Mouse (Mus musculus): ENCODE results near the gene Klrg2.
"Not testable (repeated sequence)": the region's sequence is repeated elsewhere in the genome, so short reads cannot be mapped to it uniquely, and the experiment has no call there.

The Klrg2 gene

DNA sequence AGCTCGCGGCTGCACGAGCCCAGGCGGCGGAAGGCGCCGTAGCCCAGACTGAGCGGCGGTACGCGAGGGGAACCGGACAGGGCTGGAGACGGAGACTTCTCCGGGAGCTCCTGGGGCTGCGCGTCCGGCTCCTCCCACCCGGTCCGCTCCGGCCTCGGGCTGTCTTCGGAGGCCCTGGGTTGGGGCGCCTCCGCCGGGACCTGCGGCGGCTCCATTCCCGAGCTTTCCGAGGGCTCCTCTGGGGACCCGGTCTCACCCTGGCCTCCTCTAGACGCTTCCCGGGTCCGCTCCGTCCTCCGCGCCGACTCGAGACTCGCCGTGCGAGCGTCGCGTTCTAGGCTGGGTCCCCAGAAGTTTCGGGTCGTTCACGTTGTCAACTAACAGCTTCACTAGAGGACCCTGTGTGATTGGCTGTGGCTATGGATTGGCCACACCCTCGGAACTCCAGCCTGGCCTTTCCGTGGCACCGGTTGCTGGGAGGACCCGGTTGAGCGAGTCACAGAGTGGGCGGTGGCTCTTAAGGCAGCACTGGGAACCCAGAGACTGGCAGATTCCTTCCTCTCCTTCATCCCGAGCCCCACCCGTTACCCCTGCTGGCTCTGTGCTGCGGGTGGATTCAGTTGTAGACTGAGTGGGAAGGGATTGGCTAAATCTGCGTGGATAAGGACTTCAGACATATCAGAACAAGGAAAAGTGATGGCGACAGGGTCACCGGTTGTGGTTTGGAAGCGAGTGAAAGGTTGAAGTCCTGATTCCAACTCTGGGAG, at the start of gene Klrg2:
Klrg2 (minus strand) TSS at position 391 of the 767 bp plus-strand sequence.
- DNase-seq (ENCODE audit: low spot score) = no peak

DNA sequence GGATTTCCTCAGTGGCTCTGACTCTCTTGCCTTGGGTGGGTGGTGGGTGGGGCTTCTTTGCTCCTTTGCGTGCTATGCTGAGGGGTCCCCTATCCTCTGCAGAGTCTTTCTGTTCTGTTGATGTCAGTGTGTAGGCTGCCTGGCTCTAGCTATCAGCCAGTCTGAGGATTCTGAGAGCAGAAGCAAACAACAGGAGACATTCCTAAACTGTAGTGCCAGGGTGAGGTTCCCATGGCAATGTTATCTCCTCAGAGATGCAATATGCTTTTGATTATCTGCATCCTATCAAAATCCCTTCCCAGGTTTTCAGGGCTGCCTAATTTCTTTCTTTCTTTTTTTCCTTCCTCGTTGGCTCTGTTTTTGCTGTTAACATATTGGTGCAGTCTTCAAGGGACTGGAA, 45.5 kb upstream of the Klrg2 start:
- DNase-seq (ENCODE audit: low spot score) = no peak

DNA sequence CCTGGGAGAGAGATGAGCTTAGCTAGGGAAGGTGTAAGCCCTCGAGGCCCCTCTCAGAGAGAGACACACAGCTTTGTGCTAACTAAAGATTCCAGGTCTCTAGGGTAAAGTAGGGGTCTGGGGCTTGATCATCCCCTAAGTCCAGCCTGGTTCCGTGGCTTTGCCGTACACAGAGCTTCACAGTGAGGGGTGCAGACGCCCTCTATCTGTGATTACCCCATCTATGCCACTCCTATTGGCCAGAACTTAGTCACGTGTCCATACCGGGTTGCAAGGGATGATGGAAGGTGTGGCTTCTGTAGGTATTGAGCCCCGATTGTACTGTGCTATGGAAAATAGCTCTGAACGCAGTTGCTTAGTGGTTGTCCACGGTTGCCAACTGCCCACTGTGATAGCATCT, 40.6 kb upstream of the Klrg2 start:
- DNase-seq (ENCODE audit: low spot score) = no peak

DNA sequence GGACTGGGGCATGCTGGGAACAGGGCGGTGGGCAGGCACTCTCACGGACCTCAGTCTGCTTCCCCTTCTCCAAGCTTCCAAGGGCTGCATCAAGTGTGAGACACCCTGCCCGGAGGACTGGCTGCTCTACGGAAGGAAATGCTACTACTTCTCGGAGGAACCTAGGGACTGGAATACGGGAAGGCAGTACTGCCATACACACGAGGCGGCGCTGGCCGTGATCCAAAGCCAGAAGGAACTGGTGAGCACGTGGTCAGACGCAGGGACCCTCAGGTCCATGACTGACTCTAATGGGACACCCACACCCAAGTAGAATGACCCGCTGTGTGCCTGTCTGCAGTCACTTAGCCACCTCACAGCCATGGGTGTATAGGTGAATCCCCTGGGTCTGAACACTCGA, 39.7 kb upstream of the Klrg2 start:
- DNase-seq (ENCODE audit: low spot score) = no peak

DNA sequence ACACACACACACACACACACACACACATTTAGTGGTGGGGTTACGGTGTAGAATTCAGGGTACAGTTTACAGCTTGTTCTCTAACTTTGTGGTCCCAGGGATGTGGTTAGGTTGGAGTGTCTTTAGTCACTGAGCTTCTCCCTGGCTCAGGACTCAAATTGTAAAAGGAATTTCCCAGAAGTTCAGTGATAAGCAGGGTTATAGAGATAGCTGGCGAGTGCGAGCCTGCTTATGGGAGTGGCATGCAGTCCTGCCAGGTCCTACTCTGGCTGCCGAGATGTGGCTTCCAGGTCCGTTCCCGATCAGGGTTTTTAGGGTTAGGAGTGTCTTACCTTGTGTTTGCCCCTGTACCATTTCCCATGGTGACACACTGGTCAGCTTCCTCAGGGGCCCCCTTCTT, 39.2 kb upstream of the Klrg2 start:
- DNase-seq (ENCODE audit: low spot score) = no peak

DNA sequence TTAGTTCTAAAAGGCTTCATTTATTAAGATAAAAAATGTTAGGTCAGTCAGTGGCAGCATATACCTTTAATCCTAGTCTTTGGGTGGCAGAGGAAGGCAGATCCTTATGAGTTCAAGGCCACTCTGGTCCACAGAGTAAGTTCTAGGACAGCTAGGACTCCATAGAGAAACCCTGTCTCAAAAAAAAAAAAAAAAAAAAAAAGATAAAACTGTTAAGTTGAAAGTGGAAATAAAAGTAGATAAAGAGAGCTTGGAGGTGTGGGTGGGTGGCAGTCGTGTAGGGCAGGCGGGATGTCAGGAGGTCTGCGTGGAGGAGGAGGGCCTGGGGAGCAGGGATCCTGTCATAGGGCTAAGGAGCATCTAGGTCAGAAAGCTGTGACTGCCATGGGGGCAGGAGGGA, 35.0 kb upstream of the Klrg2 start:
- no peak for DNase-seq (ENCODE audit: low spot score)

DNA sequence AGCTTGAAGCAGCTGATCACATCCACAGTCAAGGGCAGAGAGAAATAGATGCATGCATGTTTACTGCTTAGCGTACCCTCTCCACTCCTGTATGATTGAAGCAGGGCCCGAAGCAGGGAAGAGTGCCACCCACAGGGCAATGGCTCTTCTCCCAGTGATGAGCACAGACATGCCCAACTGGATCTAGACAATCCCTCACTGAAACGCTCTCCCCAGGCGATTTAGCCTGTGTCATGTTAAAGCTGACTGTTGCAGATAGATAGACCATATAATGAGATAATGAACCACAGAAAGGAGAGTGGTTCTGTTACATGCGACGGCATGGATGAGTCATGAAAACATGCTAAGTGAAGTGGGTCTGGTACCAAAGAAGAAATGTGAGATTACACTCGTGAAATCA, 34.2 kb upstream of the Klrg2 start:
- DNase-seq (ENCODE audit: low spot score) = no peak

DNA sequence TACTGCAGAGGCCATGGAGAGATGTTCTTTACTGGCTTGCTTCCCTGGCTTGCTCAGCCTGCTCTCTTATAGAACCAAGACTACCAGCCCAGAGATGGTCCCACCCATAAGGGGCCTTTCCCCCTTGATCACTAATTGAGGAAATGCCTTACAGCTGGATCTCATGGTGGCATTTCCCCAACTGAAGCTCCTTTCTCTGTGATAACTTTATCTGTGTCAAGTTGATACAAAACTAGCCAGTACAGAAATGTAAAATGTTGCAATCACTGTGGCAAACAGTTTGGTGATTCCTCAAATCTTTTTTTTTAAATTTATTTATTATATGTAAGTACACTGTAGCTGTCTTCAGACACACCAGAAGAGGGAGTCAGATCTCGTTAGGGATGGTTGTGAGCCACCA, 33.4 kb upstream of the Klrg2 start:
- DNase-seq (ENCODE audit: low spot score) = not testable (repeated sequence)

DNA sequence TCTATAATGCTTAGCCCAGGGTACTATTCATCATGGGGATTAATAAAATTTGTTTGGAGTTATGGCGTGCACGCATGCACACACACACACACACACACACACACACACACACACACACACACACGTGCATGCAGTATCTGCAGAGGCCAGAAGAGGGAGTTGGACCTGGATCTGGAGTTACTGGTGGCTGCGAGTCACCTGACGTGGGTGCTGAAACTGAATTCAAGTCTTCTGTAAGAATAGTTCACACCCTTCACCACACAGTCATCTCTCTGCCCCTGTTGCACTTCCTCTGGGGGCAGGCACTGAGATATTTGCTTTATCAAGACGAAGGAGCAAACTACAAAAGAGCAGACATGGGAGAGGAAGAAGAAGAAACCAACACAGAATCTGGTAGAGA, 32.5 kb upstream of the Klrg2 start:
- no peak for DNase-seq (ENCODE audit: low spot score)

DNA sequence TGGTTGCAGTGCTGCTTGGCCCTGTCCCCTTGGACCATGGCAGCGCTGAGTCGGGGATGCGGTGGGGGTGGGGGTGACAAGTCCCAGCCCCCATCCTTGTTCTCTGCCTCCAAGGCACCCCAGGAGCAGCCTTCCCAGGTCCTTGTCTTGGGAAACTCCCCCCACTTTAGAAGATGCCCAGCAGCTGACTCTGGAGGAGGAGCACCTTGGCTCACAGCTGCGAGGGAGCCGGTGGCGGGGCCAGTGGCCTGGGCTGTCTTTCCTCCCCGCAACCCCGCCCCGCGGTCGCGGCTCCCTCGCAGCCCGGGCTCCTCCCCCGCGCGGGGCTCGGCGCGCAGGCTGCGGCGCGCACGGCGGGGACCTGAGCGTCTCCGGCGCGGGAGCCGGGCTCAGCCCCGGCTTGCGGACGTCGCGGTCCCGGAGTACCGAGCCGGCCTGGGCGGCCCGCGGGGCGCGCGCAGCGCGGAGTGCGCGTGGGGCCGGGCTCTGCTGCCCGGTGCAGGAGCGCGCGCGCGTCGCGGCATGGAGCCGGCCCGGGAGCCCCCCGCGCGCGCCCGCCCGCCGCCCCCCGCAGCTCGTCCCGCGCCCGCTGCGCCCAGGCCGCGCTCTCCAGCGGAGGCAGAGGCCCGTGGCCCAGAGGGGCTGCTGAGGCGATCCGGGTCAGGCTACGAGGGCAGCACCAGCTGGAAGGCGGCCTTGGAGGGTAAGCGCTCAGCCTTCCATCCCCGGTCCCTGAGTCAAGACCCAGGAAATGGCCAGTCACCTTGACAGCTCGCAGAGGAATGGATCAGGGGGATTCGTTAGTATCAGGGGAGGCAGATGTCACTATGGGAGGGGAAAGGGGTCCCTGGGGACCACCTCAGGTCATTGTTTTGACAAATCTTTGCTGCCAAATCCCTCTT, 25.9 kb upstream of the Klrg2 start, which contains the start of gene Clec2l:
Clec2l (plus strand) TSS at position 356 of the 902 bp plus-strand sequence.
- DNase-seq (ENCODE audit: low spot score) = peak; percentile 48

DNA sequence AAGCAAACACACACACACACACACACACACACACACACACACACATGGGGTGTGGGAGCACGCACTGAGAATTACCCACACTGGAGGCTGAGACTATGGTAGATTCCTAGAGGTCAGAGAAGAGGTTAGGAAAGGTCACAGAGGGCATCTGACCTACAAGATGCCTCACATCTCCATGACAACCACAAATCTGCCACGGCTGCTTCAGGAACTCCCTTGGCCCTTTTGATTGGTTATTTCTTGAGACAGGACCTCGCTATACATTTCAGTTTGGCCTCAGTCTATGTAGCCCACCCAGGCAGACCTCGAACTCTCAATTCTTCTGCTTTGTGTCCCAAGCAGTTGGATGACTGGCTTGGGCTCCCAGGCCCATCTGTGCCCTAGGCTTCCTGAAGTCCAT, 24.6 kb upstream of the Klrg2 start:
- DNase-seq (ENCODE audit: low spot score) = no peak

DNA sequence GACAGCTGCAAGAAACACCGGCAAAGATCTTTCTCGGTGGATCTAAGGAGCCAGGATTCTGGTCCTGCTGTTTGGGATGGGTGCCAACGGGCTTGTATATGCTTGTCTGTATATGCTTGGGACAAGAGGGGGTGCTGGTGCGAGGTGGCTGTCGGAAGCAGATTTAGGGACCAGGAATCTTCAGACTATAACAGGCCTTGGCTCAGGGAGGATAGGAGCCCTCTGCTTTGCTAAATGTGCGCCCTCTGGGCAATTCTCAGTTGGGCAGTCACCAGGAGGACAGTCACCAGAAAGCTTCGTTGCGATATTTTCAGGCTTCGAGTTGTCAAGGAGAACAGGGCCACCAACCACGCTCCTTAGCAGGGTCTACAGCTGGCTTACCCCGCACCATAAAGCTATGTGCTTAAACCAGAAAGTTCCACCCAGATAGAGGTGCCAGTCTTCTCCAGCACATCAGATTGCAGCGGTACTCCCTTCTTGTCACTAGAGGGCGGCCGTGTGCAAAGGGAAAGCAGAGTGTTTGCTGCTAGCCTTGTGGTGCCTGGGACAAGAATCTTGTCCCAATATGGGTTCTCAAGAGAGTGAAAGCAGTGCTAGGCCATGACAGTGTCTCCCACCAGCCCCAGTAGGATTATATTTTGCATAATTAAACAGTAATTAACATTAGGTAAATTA, 13.4 kb upstream of the Klrg2 start:
- peak; percentile 81 for DNase-seq (ENCODE audit: low spot score)

DNA sequence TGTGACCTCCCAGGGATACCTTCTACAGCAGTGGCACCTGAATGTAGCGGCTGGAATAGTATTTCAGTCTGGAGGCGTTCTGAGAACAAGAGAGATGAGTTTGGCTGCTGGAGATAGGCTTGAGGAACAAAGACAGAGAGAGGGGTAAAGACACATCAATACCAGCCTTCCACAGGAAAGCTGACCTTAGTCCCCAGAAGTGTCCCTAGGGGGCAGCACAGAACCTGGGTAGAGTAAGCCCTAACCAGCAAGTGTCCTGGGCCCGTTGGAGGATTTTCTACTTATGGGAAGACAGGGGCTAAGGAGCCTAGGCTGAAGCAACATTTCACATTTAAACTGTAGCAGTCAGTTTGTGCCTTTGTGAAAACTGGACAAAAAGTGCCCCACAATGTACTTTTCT, 12.5 kb upstream of the Klrg2 start:
- no peak for DNase-seq (ENCODE audit: low spot score)

DNA sequence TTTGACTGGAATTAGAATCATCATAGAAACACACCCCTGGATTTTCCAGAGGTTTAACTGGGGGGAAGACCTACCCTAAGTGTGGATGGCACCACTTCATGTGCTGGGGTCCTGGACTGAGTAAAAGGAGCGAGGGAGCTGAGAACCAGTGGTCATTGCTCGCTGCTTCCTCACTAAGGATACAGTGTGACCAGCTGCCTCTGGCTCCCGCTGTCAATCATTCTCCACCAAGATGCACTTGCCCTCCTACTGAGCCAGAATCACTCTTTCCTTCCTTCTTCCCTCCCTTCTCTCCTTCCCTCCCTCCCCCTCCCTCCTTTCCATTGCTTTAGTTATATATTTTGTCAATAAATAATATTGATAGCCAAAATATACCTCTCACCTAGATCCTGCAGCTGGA, 6.0 kb upstream of the Klrg2 start:
- DNase-seq (ENCODE audit: low spot score) = no peak

DNA sequence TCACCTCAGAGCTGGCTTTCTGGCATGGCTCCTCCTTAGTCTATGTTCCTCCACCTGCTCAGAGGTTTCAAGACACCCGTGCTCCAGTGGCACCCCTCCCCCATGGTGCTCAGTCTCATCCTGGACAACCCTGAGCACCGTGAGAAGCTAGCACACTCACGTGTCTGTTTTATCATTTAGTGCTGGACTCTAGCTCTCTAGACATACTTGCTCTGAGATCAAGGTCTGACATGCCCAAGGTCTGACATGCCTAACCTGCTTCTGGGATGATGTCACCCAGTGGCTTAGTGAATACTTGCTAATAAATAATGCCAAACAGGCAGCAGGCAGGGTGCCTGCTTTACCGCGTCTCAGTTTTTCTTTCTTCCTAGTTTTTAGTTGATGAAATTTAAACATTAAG, 5.6 kb upstream of the Klrg2 start:
- no peak for DNase-seq (ENCODE audit: low spot score)

DNA sequence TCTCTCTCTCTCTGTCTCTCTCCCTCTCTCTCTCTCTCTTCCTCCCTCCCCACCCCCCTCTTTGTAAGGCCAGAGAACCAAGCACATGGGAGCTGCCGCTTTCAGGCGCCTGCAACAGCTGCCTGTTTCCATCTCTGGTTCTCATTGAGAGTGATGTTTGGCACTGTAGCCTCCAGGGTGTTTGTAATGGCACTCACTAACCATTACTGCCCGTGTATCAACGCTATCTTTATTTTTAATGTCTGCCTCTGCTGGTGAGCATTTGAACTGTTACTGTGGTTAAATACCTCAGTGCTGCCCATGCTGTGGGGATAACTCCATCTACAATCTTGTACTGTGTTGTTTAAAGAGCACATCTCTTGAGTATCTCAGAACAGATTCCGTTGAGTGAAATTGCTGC, 4.6 kb upstream of the Klrg2 start:
- DNase-seq (ENCODE audit: low spot score) = no peak

DNA sequence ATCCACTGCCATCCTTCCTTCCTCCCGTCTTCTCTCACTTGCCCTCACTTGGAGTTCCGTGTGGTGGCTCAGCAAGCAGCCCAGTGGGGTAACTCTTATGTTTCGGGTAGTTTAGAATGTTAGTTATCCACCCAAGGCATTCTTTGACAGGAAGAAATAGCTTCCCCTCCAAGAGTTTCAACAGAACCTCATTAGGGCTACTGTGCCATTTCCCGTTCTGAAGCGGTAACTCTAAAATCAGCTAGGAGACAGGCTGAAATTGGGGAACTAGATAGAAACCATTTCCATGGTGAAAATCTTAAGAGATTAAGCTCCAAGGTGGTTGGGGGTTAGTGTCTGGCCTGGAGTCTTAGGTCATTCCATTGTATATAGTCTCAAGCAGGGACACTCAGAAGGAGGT, 4.2 kb upstream of the Klrg2 start:
- no peak for DNase-seq (ENCODE audit: low spot score)

DNA sequence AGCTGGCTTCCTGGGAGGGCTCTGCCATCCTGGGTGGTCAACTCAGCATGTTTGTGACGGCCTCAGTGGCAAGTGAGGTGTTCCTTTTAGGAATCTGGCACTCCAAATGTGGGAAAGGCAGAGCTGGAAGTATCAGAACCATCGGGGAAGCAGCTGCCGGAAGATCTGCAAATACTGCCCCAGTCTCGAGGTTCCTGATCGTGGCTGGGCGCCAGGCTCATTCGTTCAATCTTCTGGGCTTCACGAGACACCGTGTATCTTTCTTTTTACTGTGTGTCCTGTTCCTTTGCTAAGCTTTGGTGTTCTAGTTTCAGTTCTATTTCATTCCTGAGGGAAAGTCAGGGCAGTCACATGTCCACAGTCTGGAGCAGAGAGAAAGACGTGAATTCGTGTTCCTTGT, 3.4 kb upstream of the Klrg2 start:
- no peak for DNase-seq (ENCODE audit: low spot score)

DNA sequence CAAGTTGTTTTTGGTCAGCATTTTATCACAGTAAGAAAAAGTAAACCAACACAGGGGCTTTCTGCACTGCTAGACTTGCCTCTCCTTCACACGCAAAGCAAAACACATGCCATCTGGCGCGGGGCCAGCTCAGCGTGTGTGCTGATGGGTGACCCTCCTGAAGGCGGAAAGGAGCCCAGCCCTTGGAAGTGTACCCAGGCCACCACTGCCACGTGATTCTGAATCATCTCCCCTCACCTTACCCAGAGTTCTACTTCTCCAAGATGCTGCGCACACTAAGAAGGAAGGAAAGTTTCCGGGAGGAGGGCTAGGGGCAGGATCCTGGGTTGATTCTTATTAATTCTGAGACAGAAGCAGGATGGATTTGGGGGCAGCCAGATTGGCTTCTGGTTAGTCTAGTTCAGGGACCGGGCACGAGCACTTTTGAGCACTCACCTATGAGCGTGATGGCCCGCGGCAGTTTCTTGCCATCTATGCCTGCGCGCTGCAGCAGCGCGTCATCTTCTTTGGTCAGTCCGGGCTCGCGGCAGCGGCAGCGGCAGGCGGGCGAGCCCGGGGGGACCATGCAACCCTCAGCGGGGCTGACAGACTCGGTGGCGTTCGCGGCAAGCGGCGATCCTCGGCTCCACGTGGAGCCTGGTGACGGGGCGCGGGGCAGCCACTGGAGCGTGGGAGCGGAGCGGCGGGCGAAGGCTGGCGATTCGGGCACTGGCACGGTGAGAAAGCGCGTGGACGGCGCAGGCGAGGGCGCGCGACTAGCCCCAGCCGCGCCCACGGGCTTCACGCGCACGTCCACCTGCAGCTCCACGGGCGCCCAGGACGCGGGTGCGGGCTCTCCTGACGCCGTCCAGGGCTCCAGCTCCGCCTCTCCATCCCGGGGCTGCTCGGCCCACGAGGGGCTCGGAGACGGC, 846 bp downstream of the Klrg2 start:
- no peak for DNase-seq (ENCODE audit: low spot score)

DNA sequence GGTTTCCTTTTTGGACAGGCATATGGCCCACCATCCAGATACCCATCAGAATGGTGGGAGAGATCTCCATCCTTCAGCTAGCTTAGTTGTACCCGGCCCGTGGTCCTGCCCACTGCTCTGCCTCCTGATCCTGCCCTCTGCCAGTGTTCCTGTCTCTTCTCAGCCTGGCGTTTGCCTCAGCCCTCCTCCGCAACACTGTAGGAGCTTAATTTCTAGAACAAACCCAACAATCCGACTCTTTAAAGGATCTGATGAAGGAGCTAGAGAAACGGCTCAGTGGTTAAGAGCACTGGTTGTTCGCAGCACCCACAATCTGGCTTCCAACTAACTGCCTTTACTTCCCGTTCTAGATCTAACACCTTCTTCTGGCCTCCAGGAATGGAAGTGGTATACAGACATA, 2.6 kb downstream of the Klrg2 start:
- no peak for DNase-seq (ENCODE audit: low spot score)

DNA sequence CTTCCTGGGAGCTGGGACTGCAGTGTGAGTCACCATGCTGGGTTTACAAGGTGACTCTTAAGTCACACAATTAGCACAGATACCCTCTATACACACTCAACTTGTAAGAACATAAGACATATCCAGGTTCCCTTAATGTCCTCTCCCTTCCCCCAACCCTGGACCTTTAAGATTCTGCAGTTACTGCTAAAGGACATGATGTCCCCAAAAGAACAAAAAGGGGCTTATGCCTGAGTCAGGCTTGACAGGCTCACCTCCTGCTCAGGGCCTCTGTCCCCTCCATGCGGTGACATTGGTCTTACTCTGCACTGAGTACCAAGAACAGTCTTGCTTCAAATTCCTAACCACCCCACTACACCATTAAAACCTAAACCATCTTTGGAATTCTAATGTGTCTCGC, 4.2 kb downstream of the Klrg2 start:
- no peak for DNase-seq (ENCODE audit: low spot score)

DNA sequence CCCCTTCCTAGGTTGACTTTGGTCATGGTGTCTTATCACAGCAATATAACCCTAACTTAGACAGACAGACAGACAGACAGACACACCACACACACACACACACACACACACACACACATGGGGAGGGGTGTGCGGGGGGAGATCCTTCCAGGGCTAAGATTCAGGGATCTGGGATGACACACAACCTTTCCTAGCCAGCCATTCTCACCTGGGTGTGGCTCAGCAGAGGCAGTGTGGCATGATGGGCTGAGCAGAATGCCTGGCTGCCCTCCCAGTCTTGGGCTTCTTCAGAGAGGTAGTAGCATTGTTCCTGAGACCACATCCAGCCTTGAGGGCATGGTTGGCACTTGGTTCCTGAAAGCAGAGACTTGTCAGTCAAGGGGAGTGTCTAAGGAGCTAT, 7.5 kb downstream of the Klrg2 start:
- DNase-seq (ENCODE audit: low spot score) = no peak

All from layer of hippocampus, adult 11-12 months (tissue).